Mouse (Mus musculus) brain, embryonic 18.5 days (tissue): Measurements from ENCODE around the gene Lsm4.

Experiments used
- DNase-seq: peaks from one replicate; pipeline ENCODE4 v3.0.0-alpha.2; 2012; ENCODE audit warnings: low read depth, low spot score

Gene Lsm4

DNA sequence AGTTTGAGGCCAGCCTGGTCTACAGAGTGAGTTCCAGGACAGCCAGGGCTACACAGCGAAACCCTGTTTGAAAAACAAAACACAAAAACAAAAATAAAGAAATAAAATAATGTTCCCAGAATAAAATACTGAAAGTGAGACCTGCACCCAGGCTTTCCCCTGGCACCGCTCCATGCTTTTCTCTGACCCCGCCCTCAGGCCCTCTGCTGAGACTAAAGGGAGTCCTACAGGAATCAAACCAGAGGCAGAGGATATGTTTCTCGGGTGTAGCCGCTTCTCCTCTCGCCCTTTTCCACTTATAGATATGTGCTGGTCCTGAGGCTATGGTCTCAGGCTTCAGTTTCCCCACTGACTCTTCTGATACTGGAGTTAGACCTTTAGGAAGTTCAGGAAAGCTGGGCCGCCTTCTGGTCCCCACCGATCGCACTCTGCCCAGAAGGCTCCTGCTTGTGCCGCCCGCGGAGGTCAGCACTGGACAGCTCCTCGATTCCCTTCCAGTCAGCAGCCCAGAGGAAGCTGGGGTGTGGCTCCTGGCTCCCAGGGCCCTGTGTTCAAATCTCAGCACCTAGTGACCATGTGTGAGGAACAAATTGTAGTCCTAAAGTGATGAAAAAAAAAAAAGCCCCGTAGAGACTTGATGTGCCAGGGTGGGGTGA is 52.9 kb downstream of the Lsm4 start:
- no peak for DNase-seq

DNA sequence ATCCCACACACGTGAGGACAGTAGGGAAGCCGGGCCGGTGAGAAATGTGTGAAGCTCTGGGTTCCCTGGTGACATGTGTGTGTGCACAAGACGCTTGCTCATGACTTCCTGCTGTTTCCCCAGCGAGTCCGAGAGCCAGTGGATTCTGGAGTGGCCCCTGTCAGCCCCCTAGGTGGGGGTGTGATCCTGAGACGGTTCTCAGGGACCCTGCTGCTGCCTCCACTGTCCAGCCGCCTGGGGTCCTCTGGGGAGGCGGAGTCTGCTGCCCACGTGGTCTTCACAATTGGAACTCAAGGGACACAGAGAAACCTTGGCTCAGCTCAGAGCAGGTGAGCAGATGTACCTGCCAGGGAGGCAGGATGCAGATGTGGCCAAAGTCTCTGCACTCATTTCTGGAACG is 53.7 kb downstream of the Lsm4 start:
- DNase-seq, result no peak
